ENCODE assay signal across 13 mouse cellular contexts in the genomic region with DNA sequence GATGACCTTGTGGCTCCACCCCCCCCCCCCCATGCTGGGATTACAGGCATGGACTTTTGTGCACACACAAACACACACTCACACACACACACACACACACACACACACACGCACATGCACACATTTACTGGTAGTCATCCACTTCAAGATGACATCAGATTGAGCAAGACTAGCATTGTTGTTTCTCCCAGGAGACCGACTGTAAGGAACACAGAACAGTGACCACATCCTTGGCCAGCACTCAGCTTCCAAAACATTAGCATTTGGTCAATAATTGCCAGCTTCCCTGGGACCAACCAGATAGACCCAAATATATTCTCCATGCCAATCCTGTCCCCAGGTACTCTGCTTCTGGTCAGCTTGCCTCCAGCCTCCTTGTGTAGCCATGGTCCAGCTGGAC.
DNase-seq lines count a peak whose midpoint lies in the region; ATAC-seq and TF ChIP-seq lines count a peak whose summit lies in the region.
"Had no signal": no experiment of that assay in that cellular context is flagged by ENCODE, and none has a peak within 500 bp of the region (broad histone marks: within the 10 kb centered on the region; RNA-seq: fewer than 3 reads in every experiment).

No protein-coding gene starts in this region.

- DNase-seq in liver, adult 2 months (ENCODE audit: extremely low read depth, low read depth, low spot score), result peak; percentile 6
- DNase-seq in liver, result no peak
- DNase-seq in Patski (ENCODE audit: low read depth, low spot score), result peak; percentile 61
- peak; percentile 9 to 10 for DNase-seq in heart, postnatal 10 days
- DNase-seq in spleen, postnatal 10 days (ENCODE audit: low spot score in 2 of 2), result no peak
- DNase-seq in ovary, postnatal 10 days (ENCODE audit: low spot score), result no peak
- DNase-seq: layer of hippocampus, postnatal 36 days had no signal

- TF ChIP-seq POLR2A in liver, adult 2 months (IDR thresholded peaks at IDR 0.05; ENCODE audit: extremely low read depth, insufficient read depth, low read length), result no peak
- no peak for TF ChIP-seq POLR2A in myocyte (IDR thresholded peaks at IDR 0.05; ENCODE audit: insufficient read length, low read depth)

- peak; percentile 72 for ATAC-seq in Patski
- ATAC-seq: hindbrain, postnatal 0 days had no signal

- CTCF ChIA-PET in Patski (lab: Charles Lee), result no interaction called here

- no peak overlapping the region for H3ac ChIP-seq in myocyte (ENCODE audit: control insufficient read depth, insufficient read length)

- no peak overlapping the region for H3K9ac ChIP-seq in liver, adult 2 months (ENCODE audit: low read depth, low read length)

- H3K4me2 ChIP-seq in myocyte (ENCODE audit: low read depth), result peak overlapping the region; percentile 32
- H3K4me2 ChIP-seq: midbrain, embryonic 11.5 days had no signal

- POLR2A ChIA-PET in Patski (lab: Charles Lee), result no interaction called here

- intact Hi-C loops in heart, postnatal 10 days (cut with DNase I), result no loop called here

- H3K79me2 ChIP-seq in liver, adult 2 months (ENCODE audit: control insufficient read depth, insufficient read depth, low read length), result no peaks in the 10 kb centered on the region
- H3K79me2 ChIP-seq in myocyte (ENCODE audit: control insufficient read depth, insufficient read depth), result no peaks in the 10 kb centered on the region

- H3K36me3 ChIP-seq in liver, adult 2 months (ENCODE audit: control insufficient read depth, insufficient read depth, low read length), result no peaks in the 10 kb centered on the region
- no peaks in the 10 kb centered on the region for H3K36me3 ChIP-seq in myocyte (ENCODE audit: control insufficient read depth, insufficient read depth)
- H3K36me3 ChIP-seq: G1E; limb, embryonic 10.5 days had no signal

- no peaks in the 10 kb centered on the region for H3K27me3 ChIP-seq in liver, adult 2 months (ENCODE audit: control insufficient read depth, insufficient read depth, low read length)
- no peaks in the 10 kb centered on the region for H3K27me3 ChIP-seq in Patski
- no peaks in the 10 kb centered on the region for H3K27me3 ChIP-seq in myocyte (ENCODE audit: control insufficient read depth, insufficient read depth, insufficient read length)

- WGBS in liver, adult 2 months, result 56% methylated on average over 2 of the region's 2 CpGs

- no peaks in the 10 kb centered on the region for H3K4me1 ChIP-seq in liver, adult 2 months (ENCODE audit: control insufficient read depth, insufficient read depth, low read length)

- TF ChIP-seq CTCF in liver, adult 2 months (IDR thresholded peaks at IDR 0.05; ENCODE audit: low read depth, low read length), result no peak
- no peak for TF ChIP-seq CTCF in Patski (IDR thresholded peaks at IDR 0.05)

- no peak overlapping the region for H3K4me3 ChIP-seq in liver, adult 2 months (ENCODE audit: insufficient read depth, low read depth, low read length)
- H3K4me3 ChIP-seq in myocyte, result no peak overlapping the region
- H3K4me3 ChIP-seq: erythroblast, embryonic 14.5 days; limb, embryonic 10.5 days had no signal

- in situ Hi-C loops in Patski (cut with MboI; ENCODE audit: low pct_unique_long_range_greater_than_20kb), result loop anchor here (10.0 kb wide), 1 partner anchor 105 kb away; no protein-coding TSS in a partner anchor

- H3K27ac ChIP-seq in liver, adult 2 months (replicated peaks; ENCODE audit: insufficient read depth, low read depth, low read length), result no peak overlapping the region
- H3K27ac ChIP-seq: hindbrain, postnatal 0 days; limb, embryonic 10.5 days had no signal

TF ChIP-seq in myocyte, 11 proteins besides CTCF, POLR2A, EP300 and RAD21:
- peak; percentile 91 for TF ChIP-seq CEBPB (IDR thresholded peaks at IDR 0.05; ENCODE audit: insufficient read depth, poor library complexity, severe bottlenecking)
- TF ChIP-seq MAX (IDR thresholded peaks at IDR 0.05; ENCODE audit: low read depth), result no peak

Comparison
In these comparisons a context has a peak if more than half of its experiments do, and no peak if none do; other contexts are left out.
1. DNase-seq: peak in liver, adult 2 months (single experiment), Patski (single experiment) and heart, postnatal 10 days (2 of 2); none in liver (single experiment), spleen, postnatal 10 days (0 of 2) and ovary, postnatal 10 days (single experiment).